Mouse (Mus musculus) megakaryocyte progenitor cell, adult 5-6 weeks (primary cell): ENCODE results near the gene Tmem102. TPM values are rescaled to one million over a fixed set of nuclear protein-coding genes. Genes with fewer than 3 reads are reported as not detected.
A peak's percentile ranks its signal among the peaks of the same experiment; 100 is the strongest.

Experiments used
- ATAC-seq: replicated peaks from 2 replicates; pipeline ENCODE4 v1.8.0; 2016; ENCODE audit warnings: mild to moderate bottlenecking, moderate TSS enrichment, inconsistent platforms; ENCODE audit not compliant: poor library complexity
- total RNA-seq, 2 experiments: library from RNA; stranded (forward) in 1 of 2; stranded (reverse) in 1 of 2; fragments of 157-497, 149-512 nt in 1 of 2; fragments of 200-1000 nt in 1 of 2; gene quantifications; 2 replicates each; pipeline versions ENCODE4 v1.2.3 to v1.2.4; 2015 to 2017

Gene Tmem102
- total RNA-seq (2015) (not detected in 2 replicates), total RNA-seq (2017) (not detected in 2 replicates)

GRCm38 (mm10) chr11:69804972-69805909 lies at the start of gene Tmem102:
Tmem102 (minus strand) TSS chr11:69805624.
- ATAC-seq: no peak

GRCm38 (mm10) chr11:69854680-69855079 lies 49.3 kb upstream of the Tmem102 start:
- ATAC-seq: no peak

- peak; percentile 77 for ATAC-seq
These were observed 48.6 kb upstream of the Tmem102 start for GRCm38 (mm10) chr11:69853994-69854393.

GRCm38 (mm10) chr11:69850754-69851153 lies 45.3 kb upstream of the Tmem102 start:
- peak; percentile 10; the same call in 1 of the 2 replicates for ATAC-seq

- ATAC-seq: no peak
These were observed 44.5 kb upstream of the Tmem102 start for GRCm38 (mm10) chr11:69849884-69850283.

- ATAC-seq: no peak
These were observed 43.7 kb upstream of the Tmem102 start for GRCm38 (mm10) chr11:69849128-69849527.

GRCm38 (mm10) chr11:69848021-69848420 lies 42.6 kb upstream of the Tmem102 start:
- no peak for ATAC-seq

GRCm38 (mm10) chr11:69846738-69847688 lies 41.6 kb upstream of the Tmem102 start:
- ATAC-seq: 0 out of 2 replicates have a peak, but pooled peaks have one; percentile 17

GRCm38 (mm10) chr11:69846198-69846680 lies 40.8 kb upstream of the Tmem102 start, which contains the start of gene Plscr3:
Plscr3 (plus strand) TSS chr11:69846376.
- peak; percentile 85 for ATAC-seq

GRCm38 (mm10) chr11:69838714-69839104 lies 33.3 kb upstream of the Tmem102 start:
- ATAC-seq: no peak

GRCm38 (mm10) chr11:69837952-69838713 lies 32.7 kb upstream of the Tmem102 start, which contains the start of gene Tmem256:
Tmem256 (plus strand) TSS chr11:69838514.
- ATAC-seq: peak; percentile 76

GRCm38 (mm10) chr11:69837604-69837951 lies 32.2 kb upstream of the Tmem102 start, which contains the start of gene Nlgn2:
Nlgn2 (minus strand) TSS chr11:69837784.
- ATAC-seq: no peak

GRCm38 (mm10) chr11:69836703-69837576 lies 31.5 kb upstream of the Tmem102 start:
- no peak for ATAC-seq

- no peak for ATAC-seq
These were observed 30.5 kb upstream of the Tmem102 start for GRCm38 (mm10) chr11:69835966-69836335.

- no peak for ATAC-seq
These were observed 30.0 kb upstream of the Tmem102 start for GRCm38 (mm10) chr11:69835326-69835965.

- ATAC-seq: peak; percentile 48
These were observed 28.7 kb upstream of the Tmem102 start for GRCm38 (mm10) chr11:69834001-69834549.

GRCm38 (mm10) chr11:69833554-69833953 lies 28.1 kb upstream of the Tmem102 start:
- no peak for ATAC-seq

GRCm38 (mm10) chr11:69828832-69829231 lies 23.4 kb upstream of the Tmem102 start:
- ATAC-seq: no peak
